Mouse (Mus musculus): Measurements from ENCODE around the gene Oog1. TPM values are rescaled to one million over a fixed set of nuclear protein-coding genes. Genes with fewer than 3 reads are reported as not detected.
"Not testable (repeated sequence)": the region's sequence is repeated elsewhere in the genome, so short reads cannot be mapped to it uniquely, and the experiment has no call there.

Oog1 gene
- not detected in 2 replicates for polyA plus RNA-seq (2015; fragmentation: Nextera tagmentation; extraction: Ambion mirVana)

- not testable (repeated sequence) for H3K4me1 ChIP-seq (replicated peaks); ATAC-seq; H3K36me3 ChIP-seq; H3K4me3 ChIP-seq (replicated peaks); H3K9ac ChIP-seq; H3K27me3 ChIP-seq (replicated peaks); H3K4me2 ChIP-seq (replicated peaks); H3K27ac ChIP-seq; H3K9me3 ChIP-seq
- 93% methylated on average over 1 of the region's 2 CpGs for WGBS
Observed at GRCm38 (mm10) chr12:87602388-87602787, at the start of gene Oog1. Gene Oog1, plus strand, starts transcription at chr12:87602688.

- ATAC-seq; H3K4me3 ChIP-seq (replicated peaks); H3K9ac ChIP-seq; H3K27ac ChIP-seq; H3K9me3 ChIP-seq; H3K36me3 ChIP-seq; H3K4me2 ChIP-seq (replicated peaks); H3K27me3 ChIP-seq (replicated peaks); H3K4me1 ChIP-seq (replicated peaks): not testable (repeated sequence)
- 2% methylated on average over 2 of the region's 2 CpGs for WGBS
Observed at GRCm38 (mm10) chr12:87601388-87601787, 1.1 kb upstream of the Oog1 start.

- not testable (repeated sequence) for H3K4me1 ChIP-seq (replicated peaks); H3K9me3 ChIP-seq; H3K4me2 ChIP-seq (replicated peaks); H3K27ac ChIP-seq; ATAC-seq; H3K4me3 ChIP-seq (replicated peaks); H3K36me3 ChIP-seq; H3K9ac ChIP-seq; H3K27me3 ChIP-seq (replicated peaks)
- 85% methylated on average over 6 of the region's 7 CpGs for WGBS
Observed at GRCm38 (mm10) chr12:87618569-87618968, 16.1 kb downstream of the Oog1 start, which contains the start of gene Gm4027. Gene Gm4027, plus strand, starts transcription at chr12:87618869.

GRCm38 (mm10) chr12:87644520-87644919 lies 42.0 kb downstream of the Oog1 start, which contains the start of gene Gm16381:
Gene Gm16381, minus strand, starts transcription at chr12:87644620.
- 71% methylated on average over 2 of the region's 2 CpGs for WGBS
- not testable (repeated sequence) for H3K9ac ChIP-seq; H3K36me3 ChIP-seq; H3K9me3 ChIP-seq; H3K4me1 ChIP-seq (replicated peaks); ATAC-seq; H3K4me2 ChIP-seq (replicated peaks); H3K4me3 ChIP-seq (replicated peaks); H3K27ac ChIP-seq; H3K27me3 ChIP-seq (replicated peaks)

- H3K4me1 ChIP-seq (replicated peaks); H3K27me3 ChIP-seq (replicated peaks); ATAC-seq; H3K9ac ChIP-seq; H3K9me3 ChIP-seq; H3K4me3 ChIP-seq (replicated peaks); H3K27ac ChIP-seq; H3K36me3 ChIP-seq; H3K4me2 ChIP-seq (replicated peaks): not testable (repeated sequence)
- 65% methylated on average over 2 of the region's 4 CpGs for WGBS
Observed at GRCm38 (mm10) chr12:87652916-87653703, 50.6 kb downstream of the Oog1 start.

Other genes starting within 250 kb of the Oog1 start
- gene Sptlc2, start 214.3 kb upstream of the Oog1 start, polyA plus RNA-seq (2015; fragmentation: Nextera tagmentation; extraction: Ambion mirVana) = 115 and 119 TPM in 2 replicates
- 290 and 308 TPM in 2 replicates for gene Slirp, start 158.8 kb upstream of the Oog1 start, polyA plus RNA-seq (2015; fragmentation: Nextera tagmentation; extraction: Ambion mirVana)
- 48.3 and 50.6 TPM in 2 replicates for gene Alkbh1, start 158.7 kb upstream of the Oog1 start, polyA plus RNA-seq (2015; fragmentation: Nextera tagmentation; extraction: Ambion mirVana)
- 108 and 119 TPM in 2 replicates for gene Snw1, start 130.4 kb upstream of the Oog1 start, polyA plus RNA-seq (2015; fragmentation: Nextera tagmentation; extraction: Ambion mirVana)
- gene Gm5788, start 108.0 kb upstream of the Oog1 start, polyA plus RNA-seq (2015; fragmentation: Nextera tagmentation; extraction: Ambion mirVana) = not detected in 2 replicates
- not detected in 2 replicates for gene Gm8300, start 88.4 kb upstream of the Oog1 start, polyA plus RNA-seq (2015; fragmentation: Nextera tagmentation; extraction: Ambion mirVana)
- not detected in 2 replicates for gene Gm4027, start 16.2 kb downstream of the Oog1 start, polyA plus RNA-seq (2015; fragmentation: Nextera tagmentation; extraction: Ambion mirVana)
- gene Gm16381, start 41.9 kb downstream of the Oog1 start, polyA plus RNA-seq (2015; fragmentation: Nextera tagmentation; extraction: Ambion mirVana) = not detected in 2 replicates
- gene Gm21319, start 173.1 kb downstream of the Oog1 start, polyA plus RNA-seq (2015; fragmentation: Nextera tagmentation; extraction: Ambion mirVana) = not detected in 2 replicates
- gene Gm21936, start 192.8 kb downstream of the Oog1 start, polyA plus RNA-seq (2015; fragmentation: Nextera tagmentation; extraction: Ambion mirVana) = not detected in 2 replicates
- gene BB287469, start 213.9 kb downstream of the Oog1 start, polyA plus RNA-seq (2015; fragmentation: Nextera tagmentation; extraction: Ambion mirVana) = not detected in 2 replicates
- gene Gm2001, start 239.7 kb downstream of the Oog1 start, polyA plus RNA-seq (2015; fragmentation: Nextera tagmentation; extraction: Ambion mirVana) = not detected in 2 replicates